Mouse (Mus musculus) embryonic facial prominence, embryonic 10.5 days (tissue): ENCODE measurements around the gene Fads1. TPM values are rescaled to one million over a fixed set of nuclear protein-coding genes. Genes with fewer than 3 reads are reported as not detected.
"Not testable (repeated sequence)": the region's sequence is repeated elsewhere in the genome, so short reads cannot be mapped to it uniquely, and the experiment has no call there.

ENCODE experiments used
- DNase-seq: peaks from one replicate; pipeline ENCODE4 v3.0.0-alpha.2; 2017; ENCODE audit warnings: low spot score
- H3K27ac ChIP-seq: fragments of 300-500 bp; sonication (generic); replicated peaks from 2 replicates; pipeline ENCODE4 v1.5.1; 2016; ENCODE audit warnings: mild to moderate bottlenecking
- H3K27me3 ChIP-seq: fragments of 300-500 bp; sonication (generic); replicated peaks from 2 replicates; pipeline ENCODE4 v1.6.1; 2016; ENCODE audit warnings: low read depth, mild to moderate bottlenecking; ENCODE audit not compliant: poor library complexity, severe bottlenecking
- H3K36me3 ChIP-seq: fragments of 300-500 bp; sonication (generic); replicated peaks from 2 replicates; pipeline ENCODE4 v1.6.1; 2016; ENCODE audit warnings: mild to moderate bottlenecking, moderate library complexity
- H3K4me1 ChIP-seq: fragments of 300-500 bp; sonication (generic); 2 replicates; pipeline ENCODE4 v1.6.1; 2016
- H3K4me3 ChIP-seq: fragments of 300-500 bp; sonication (generic); 2 replicates; pipeline ENCODE4 v1.5.1; 2016; ENCODE audit warnings: mild to moderate bottlenecking, moderate library complexity
- H3K9me3 ChIP-seq: fragments of 300-500 bp; sonication (generic); 2 replicates; pipeline ENCODE4 v1.6.1; 2016; ENCODE audit warnings: mild to moderate bottlenecking
- WGBS: fragments of 180-500 bp; shearing (Covaris S2); methylation state at CpG from one replicate; pipeline ENCODE4 v1.1.7; 2016; 5-methylcytosine and 5-hydroxymethylcytosine counted together
- polyA plus RNA-seq: library from polyadenylated mRNA; unstranded; fragments of >200 nt; fragmentation: Nextera tagmentation; extraction: Ambion mirVana; gene quantifications from 2 replicates; pipeline ENCODE4 v1.2.1, GENCODE M21; 2016

Fads1 gene
- polyA plus RNA-seq, result 151 and 156 TPM in 2 replicates

GRCm38 (mm10) chr19:10182670-10183298 is at the start of gene Fads1:
TSS of gene Fads1 (plus strand) at chr19:10182888.
- WGBS, result under 1% methylated on average over 70 of the region's 70 CpGs

GRCm38 (mm10) chr19:10134692-10135091 is 48.0 kb upstream of the Fads1 start:
- Histone ChIP-seq H3K27ac (no peak overlapping the region), H3K27me3 (no peaks in the 10 kb centered on the region), H3K9me3 (no peaks in the 10 kb centered on the region), H3K36me3 (no peaks in the 10 kb centered on the region), H3K4me1 (no peaks in the 10 kb centered on the region), H3K4me3 (no peak overlapping the region)
- 51% methylated on average over 2 of the region's 2 CpGs for WGBS
- no peak for DNase-seq

More at GRCm38 (mm10) chr19:10182670-10183298, at the start of gene Fads1:
- H3K27ac ChIP-seq, result peak within 1 kb of the TSS; percentile 98
- no peaks in the 10 kb centered on the region for H3K27me3 ChIP-seq
- H3K4me1 ChIP-seq, result peaks cover 32% of the 10 kb centered on the region
- H3K4me3 ChIP-seq, result peak within 1 kb of the TSS; percentile 94
- H3K9me3 ChIP-seq, result no peaks in the 10 kb centered on the region
- peak; percentile 97 for DNase-seq
- peaks cover 35% of the 10 kb centered on the region for H3K36me3 ChIP-seq

- Histone ChIP-seq H3K27me3 (no peaks in the 10 kb centered on the region), H3K4me1 (no peaks in the 10 kb centered on the region), H3K27ac (no peak overlapping the region), H3K36me3 (no peaks in the 10 kb centered on the region), H3K4me3 (no peak overlapping the region), H3K9me3 (no peaks in the 10 kb centered on the region)
- no peak for DNase-seq
- WGBS, result 78% methylated on average over 5 of the region's 5 CpGs
Measured at GRCm38 (mm10) chr19:10137423-10137822, 45.3 kb upstream of the Fads1 start.

DNA sequence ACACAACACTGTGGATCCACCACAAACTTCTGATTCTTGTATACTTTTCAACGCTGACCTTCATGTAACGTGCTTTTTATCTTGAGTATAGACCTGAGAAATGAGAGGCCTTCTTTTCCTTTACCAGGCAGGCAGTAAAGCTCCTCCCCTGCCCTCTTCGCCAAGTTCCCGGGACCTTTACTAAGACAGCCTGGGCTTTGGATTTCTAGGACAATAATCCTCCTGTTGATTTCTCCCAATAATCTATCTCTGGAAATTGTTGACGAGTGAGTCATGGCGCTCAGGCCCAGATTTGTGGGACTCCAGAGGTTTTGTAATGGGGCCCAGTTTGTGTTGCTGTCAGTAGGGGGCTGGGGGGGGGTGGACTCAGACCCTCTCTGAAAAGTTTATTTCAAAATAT is 43.0 kb upstream of the Fads1 start:
- no peak for DNase-seq
- H3K4me3 ChIP-seq, result no peak overlapping the region
- WGBS, result 87% methylated on average over 6 of the region's 6 CpGs

DNA sequence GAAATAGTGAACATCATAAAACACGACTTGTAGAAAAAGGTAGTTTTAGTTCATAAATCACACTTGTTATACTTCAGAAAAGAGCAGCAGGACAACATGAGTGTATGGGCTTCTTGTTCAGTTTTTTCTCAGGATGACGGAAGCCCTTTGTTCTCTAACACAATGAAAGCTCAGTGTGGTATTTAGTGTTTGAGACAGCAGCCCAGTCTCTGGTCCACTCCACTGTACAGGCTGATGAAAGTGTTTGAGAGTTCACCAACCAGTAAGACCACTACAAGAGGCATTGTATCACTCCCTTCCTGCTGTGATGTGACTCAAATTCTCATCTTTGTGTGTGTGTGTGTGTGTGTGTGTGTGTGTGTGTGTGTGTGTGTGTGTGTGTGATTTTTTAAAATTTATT is 39.0 kb upstream of the Fads1 start:
- H3K36me3 ChIP-seq, result no peaks in the 10 kb centered on the region
- no peak overlapping the region for H3K4me3 ChIP-seq
- H3K9me3 ChIP-seq, result no peaks in the 10 kb centered on the region
- no peak overlapping the region for H3K27ac ChIP-seq
- WGBS, result 53% methylated on average over 2 of the region's 2 CpGs
- DNase-seq, result no peak
- H3K4me1 ChIP-seq, result peaks cover 21% of the 10 kb centered on the region
- H3K27me3 ChIP-seq, result no peaks in the 10 kb centered on the region

More for the DNA sequence above, 43.0 kb upstream of the Fads1 start:
- peaks cover 11% of the 10 kb centered on the region; the same call in 1 of the 2 replicates for H3K4me1 ChIP-seq
- no peaks in the 10 kb centered on the region for H3K36me3 ChIP-seq
- no peak overlapping the region for H3K27ac ChIP-seq
- H3K9me3 ChIP-seq, result no peaks in the 10 kb centered on the region
- no peaks in the 10 kb centered on the region for H3K27me3 ChIP-seq

DNA sequence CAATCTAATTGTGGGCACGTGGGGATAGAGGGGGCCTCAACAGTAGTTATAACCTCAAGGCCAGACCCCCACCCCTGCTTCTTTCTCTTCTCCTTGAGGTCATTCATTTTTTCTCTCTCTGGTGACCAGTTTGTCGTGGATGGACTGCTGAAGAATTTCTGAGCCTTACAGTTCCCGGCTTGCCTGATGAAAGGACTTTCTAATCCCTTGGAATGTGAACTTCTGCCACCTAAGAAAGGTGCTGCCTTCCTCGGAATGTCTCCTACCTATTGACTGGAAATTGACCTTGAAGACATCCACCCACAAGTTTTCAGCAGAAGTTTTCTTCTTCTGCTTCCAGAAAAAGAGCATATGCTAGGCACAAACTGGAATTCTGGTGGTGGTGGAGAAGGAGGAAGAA is 38.2 kb upstream of the Fads1 start:
- WGBS, result 60% methylated on average over 4 of the region's 4 CpGs
- Histone ChIP-seq H3K4me3 (no peak overlapping the region), H3K36me3 (no peaks in the 10 kb centered on the region), H3K4me1 (peaks cover 21% of the 10 kb centered on the region), H3K27ac (no peak overlapping the region; the same call in 1 of the 2 replicates), H3K27me3 (no peaks in the 10 kb centered on the region), H3K9me3 (no peaks in the 10 kb centered on the region)
- no peak for DNase-seq

GRCm38 (mm10) chr19:10148555-10148954 is 34.1 kb upstream of the Fads1 start:
- Histone ChIP-seq H3K36me3 (no peaks in the 10 kb centered on the region), H3K27ac (0 out of 2 replicates have a peak overlapping the region, but pooled peaks have one; percentile 19), H3K4me1 (peaks cover 16% of the 10 kb centered on the region), H3K9me3 (no peaks in the 10 kb centered on the region), H3K27me3 (no peaks in the 10 kb centered on the region), H3K4me3 (no peak overlapping the region)
- no peak for DNase-seq
- WGBS, result 87% methylated on average over 6 of the region's 6 CpGs

DNA sequence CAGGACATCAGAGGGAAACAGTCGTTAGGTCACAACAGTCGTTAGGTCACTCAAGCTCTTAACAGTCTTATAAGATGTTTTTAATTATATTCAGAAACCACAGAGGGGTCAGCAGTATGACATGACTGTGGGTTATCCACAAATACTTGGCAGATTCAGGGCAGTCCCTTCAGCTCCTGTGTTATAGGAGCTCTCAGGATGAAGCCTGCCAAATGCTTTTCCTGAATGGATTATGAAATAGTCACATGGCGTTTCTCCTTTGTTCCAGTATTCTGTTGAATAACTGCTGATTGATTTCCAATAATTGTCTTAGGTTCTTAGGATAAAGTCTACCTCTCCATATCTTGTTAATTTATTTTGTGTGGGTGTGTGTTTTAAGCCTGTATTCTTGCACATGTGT is 33.5 kb upstream of the Fads1 start:
- no peaks in the 10 kb centered on the region for H3K36me3 ChIP-seq
- H3K27ac ChIP-seq, result no peak overlapping the region
- H3K4me3 ChIP-seq, result no peak overlapping the region
- no peaks in the 10 kb centered on the region for H3K27me3 ChIP-seq
- H3K9me3 ChIP-seq, result no peaks in the 10 kb centered on the region
- H3K4me1 ChIP-seq, result peaks cover 12% of the 10 kb centered on the region
- no peak for DNase-seq
- WGBS, result 68% methylated on average over 3 of the region's 3 CpGs

DNA sequence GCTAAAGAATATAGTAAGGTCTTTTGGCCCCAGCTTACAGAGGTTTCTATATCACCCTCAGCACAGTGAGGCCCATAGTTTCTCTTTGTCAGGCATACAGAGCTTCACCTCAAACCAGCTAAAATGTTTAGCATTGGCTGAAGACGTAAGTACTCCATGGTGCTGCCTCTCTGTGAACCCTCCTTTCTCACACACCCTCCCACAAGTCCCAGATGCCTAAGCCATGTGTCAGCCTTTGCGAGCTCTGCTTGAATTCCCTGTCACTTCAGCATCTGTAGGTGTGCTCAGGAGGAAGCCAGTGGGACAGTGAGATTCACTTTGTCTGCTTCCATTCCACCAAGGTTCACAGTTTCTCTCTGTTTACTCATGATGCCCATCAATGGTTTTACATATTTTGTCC is 25.0 kb upstream of the Fads1 start:
- 71% methylated on average over 2 of the region's 2 CpGs for WGBS
- no peak overlapping the region for H3K27ac ChIP-seq
- no peaks in the 10 kb centered on the region for H3K4me1 ChIP-seq
- no peak overlapping the region for H3K4me3 ChIP-seq
- H3K27me3 ChIP-seq, result no peaks in the 10 kb centered on the region
- H3K9me3 ChIP-seq, result no peaks in the 10 kb centered on the region; the same call in 1 of the 2 replicates
- no peak for DNase-seq
- H3K36me3 ChIP-seq, result no peaks in the 10 kb centered on the region

DNA sequence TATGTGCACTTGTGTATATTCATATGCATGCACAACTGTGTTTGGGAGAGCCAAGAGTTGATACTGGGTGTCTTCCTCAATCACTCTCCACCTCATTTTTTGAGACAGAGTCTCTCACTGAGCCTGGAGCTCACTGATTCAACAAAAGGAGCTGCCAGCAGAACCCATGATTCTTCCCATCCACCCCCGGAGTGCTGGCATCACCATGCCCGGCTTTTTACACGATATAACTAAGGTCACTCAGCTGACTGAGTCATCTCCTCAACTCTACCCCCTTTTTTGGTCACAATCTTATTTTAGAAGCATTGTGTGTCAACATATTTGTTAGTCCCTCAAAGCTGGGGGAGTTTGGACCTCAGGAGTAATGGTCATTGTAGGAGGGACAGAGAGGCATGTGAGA is 18.8 kb upstream of the Fads1 start:
- Histone ChIP-seq H3K9me3 (no peaks in the 10 kb centered on the region; the same call in 1 of the 2 replicates), H3K27ac (no peak overlapping the region), H3K36me3 (no peaks in the 10 kb centered on the region), H3K4me1 (no peaks in the 10 kb centered on the region), H3K27me3 (no peaks in the 10 kb centered on the region), H3K4me3 (no peak overlapping the region)
- no peak for DNase-seq
- 80% methylated on average over 3 of the region's 3 CpGs for WGBS

DNA sequence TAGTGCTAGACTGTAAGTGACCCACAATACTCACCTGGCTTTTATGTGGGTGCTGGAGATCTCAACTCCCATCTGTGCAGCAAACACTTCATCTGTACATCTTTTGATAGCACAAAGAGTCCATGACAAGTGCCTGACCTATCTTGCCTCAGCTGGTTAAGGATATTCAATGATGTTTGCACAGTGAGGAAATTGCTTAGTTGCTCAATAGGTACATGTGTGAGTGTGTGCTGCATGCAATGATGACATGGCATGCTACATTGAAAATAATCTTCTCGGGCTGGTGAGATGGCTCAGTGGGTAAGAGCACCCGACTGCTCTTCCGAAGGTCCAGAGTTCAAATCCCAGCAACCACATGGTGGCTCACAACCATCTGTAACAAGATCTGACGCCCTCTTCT is 16.8 kb upstream of the Fads1 start:
- not testable (repeated sequence) for H3K27ac ChIP-seq, DNase-seq, H3K27me3 ChIP-seq, H3K9me3 ChIP-seq, H3K4me3 ChIP-seq, H3K36me3 ChIP-seq, H3K4me1 ChIP-seq
- WGBS, result 90% methylated on average over 4 of the region's 4 CpGs

DNA sequence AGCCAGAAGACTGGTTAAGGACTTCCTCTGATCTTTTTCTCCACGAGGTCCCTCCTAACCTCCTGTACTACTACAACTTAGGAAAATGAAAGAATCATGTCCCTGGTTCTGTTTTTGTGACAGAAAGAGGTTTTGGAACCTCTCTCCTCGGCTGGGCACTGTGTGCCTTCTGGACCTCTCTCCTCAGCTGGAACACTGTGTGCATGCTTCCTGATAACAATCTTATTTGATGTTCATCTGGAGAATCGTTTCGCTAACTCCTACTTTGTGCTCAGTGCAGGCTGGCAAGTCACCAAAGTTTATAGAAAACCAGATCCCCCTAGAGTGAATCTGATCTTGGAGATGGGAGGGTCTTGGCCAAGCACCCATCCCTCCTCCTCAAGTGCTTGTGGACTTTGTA is 15.6 kb upstream of the Fads1 start:
- Histone ChIP-seq H3K9me3 (no peaks in the 10 kb centered on the region; the same call in 1 of the 2 replicates), H3K4me1 (no peaks in the 10 kb centered on the region), H3K27ac (no peak overlapping the region), H3K36me3 (no peaks in the 10 kb centered on the region), H3K27me3 (no peaks in the 10 kb centered on the region), H3K4me3 (no peak overlapping the region)
- DNase-seq, result no peak
- 80% methylated on average over 4 of the region's 4 CpGs for WGBS

DNA sequence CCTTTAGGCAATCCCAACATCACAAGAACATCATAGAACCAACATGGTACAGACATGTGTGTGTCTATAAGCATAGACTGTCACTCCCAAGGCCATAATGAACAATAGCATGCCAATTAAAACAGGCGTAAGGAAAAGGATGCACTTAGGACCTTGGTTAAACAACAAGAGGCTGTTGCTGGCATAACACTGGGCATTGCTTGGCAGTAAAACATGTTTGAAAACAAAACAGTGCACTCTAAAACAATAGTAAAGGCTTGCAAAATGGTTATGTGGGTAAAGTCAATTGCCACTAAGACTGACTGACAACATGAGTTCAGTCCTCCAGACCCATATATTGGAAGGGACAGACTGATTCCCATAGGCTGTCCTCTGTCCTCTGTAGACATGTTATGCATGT is 14.7 kb upstream of the Fads1 start:
- no peak overlapping the region for H3K27ac ChIP-seq
- H3K4me3 ChIP-seq, result no peak overlapping the region
- H3K27me3 ChIP-seq, result no peaks in the 10 kb centered on the region
- 94% methylated on average over 1 of the region's 1 CpGs for WGBS
- H3K36me3 ChIP-seq, result no peaks in the 10 kb centered on the region
- H3K4me1 ChIP-seq, result no peaks in the 10 kb centered on the region
- DNase-seq, result no peak
- no peaks in the 10 kb centered on the region for H3K9me3 ChIP-seq
